Mouse (Mus musculus) gastrocnemius, adult 8-10 months (tissue): ENCODE measurements at regions not wholly inside any gene's neighbourhood (a gene's known extent, or its start where the extent isn't known, plus 50 kb on each side); places are given as distances from the start of the nearest gene placed in this dataset. TPM values are rescaled to one million over a fixed set of nuclear protein-coding genes. Genes with fewer than 3 reads are reported as not detected.

Experiments used
- DNase-seq, 2 experiments: peaks; one replicate each; pipeline ENCODE4 v3.0.0; 2022; ENCODE audit warnings: low spot score in 2 of 2
- microRNA-seq: library from miRNA; unstranded; fragments of <30 nt; microRNA quantifications from one replicate; pipeline ENCODE4 v1.2.0, GENCODE M21; 2022

DNA sequence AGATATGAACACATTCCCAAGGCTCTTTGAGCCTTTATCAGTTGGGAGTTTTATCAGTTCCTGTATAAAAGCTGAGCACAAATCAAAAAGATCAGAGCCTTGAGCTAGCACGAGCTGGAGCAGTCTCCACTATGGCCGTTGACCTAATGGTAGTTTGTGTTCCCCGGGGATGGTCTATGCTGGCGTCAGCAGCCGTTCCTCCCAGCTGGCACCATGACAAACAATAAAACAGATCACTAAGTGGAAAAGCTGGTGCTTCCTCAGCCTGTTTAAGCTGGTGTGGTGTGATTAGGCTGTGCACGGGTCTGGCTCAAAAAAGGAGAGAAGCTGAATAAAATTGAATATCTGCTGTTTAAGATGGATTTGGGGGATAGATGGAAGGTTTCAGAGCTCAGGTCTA is 107.4 kb upstream of the Nsun2 start:
- no peak for DNase-seq

- DNase-seq: no peak
These were observed 104.0 kb upstream of the Nsun2 start for GRCm38 (mm10) chr13:69429596-69429995.

GRCm38 (mm10) chr13:69433461-69434323 is 99.9 kb upstream of the Nsun2 start:
- no peak for DNase-seq

- DNase-seq: no peak
These were observed 94.1 kb upstream of the Nsun2 start for GRCm38 (mm10) chr13:69439486-69439885.

DNA sequence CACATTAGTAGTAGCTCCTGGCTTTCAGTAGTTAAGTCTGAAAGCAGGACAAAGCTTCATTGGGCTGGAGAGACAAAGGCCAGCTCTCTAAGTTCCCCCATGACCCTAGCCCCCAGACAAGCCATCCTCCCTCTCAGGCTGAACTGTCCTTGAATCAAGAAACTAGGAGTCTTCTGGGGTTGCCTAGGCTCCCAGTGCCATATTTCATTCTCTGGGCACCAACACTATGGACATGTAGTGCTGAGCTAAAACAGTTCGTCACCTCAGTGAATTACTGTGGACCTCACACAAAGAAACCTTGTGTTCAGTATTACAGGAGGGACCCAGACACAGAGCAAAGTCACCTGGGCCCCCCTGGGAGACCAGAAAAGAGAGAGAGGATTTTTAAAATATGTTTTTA is 91.7 kb upstream of the Nsun2 start:
- DNase-seq: no peak

GRCm38 (mm10) chr13:69445611-69446010 is 87.9 kb upstream of the Nsun2 start:
- DNase-seq: no peak

Small RNAs in the stretch of these regions (microRNA-seq; reads per million reads assigned to microRNA genes)
- gene Gm44375: not detected
